Mouse (Mus musculus) layer of hippocampus, postnatal 25 days (tissue): ENCODE results near the gene Vav3. TPM values are rescaled to one million over a fixed set of nuclear protein-coding genes. Genes with fewer than 3 reads are reported as not detected.

Source experiments
- total RNA-seq, 2 experiments: library from RNA; stranded (reverse); gene quantifications; 2 replicates each; pipeline ENCODE4 v1.2.3; 2021

The Vav3 gene
- total RNA-seq, 2 experiments from 2014 or later = 11.2 to 15.9 TPM

Other genes starting within 250 kb of the Vav3 start
- 1 to 10 TPM; 2.6 to 3.4 TPM for gene Slc25a24, start 217.5 kb upstream of the Vav3 start, total RNA-seq